Mouse (Mus musculus): Measurements from ENCODE around the gene Olfr1434. TPM values are rescaled to one million over a fixed set of nuclear protein-coding genes. Genes with fewer than 3 reads are reported as not detected.
"Not testable (repeated sequence)": the region's sequence is repeated elsewhere in the genome, so short reads cannot be mapped to it uniquely, and the experiment has no call there.

Olfr1434 gene
- not detected in 2 replicates for polyA plus RNA-seq (2015; fragmentation: Nextera tagmentation; extraction: Ambion mirVana)

GRCm38 (mm10) chr19:12279554-12279953 lies at the start of gene Olfr1434:
TSS of gene Olfr1434 (plus strand) at chr19:12279854.
- no peaks in the 10 kb centered on the region for H3K27me3 ChIP-seq (replicated peaks)
- no peak within 1 kb of the TSS for H3K27ac ChIP-seq
- no peak within 1 kb of the TSS for H3K9ac ChIP-seq
- H3K36me3 ChIP-seq (replicated peaks) = no peaks in the 10 kb centered on the region
- no peaks in the 10 kb centered on the region for H3K9me3 ChIP-seq
- no peak within 1 kb of the TSS for H3K4me3 ChIP-seq
- ATAC-seq (replicated peaks) = no peak
- H3K4me2 ChIP-seq = no peak within 1 kb of the TSS
- WGBS = 70% methylated on average over 2 of the region's 2 CpGs
- no peaks in the 10 kb centered on the region for H3K4me1 ChIP-seq

- H3K36me3 ChIP-seq (replicated peaks); H3K27ac ChIP-seq; H3K9me3 ChIP-seq; H3K4me2 ChIP-seq; H3K27me3 ChIP-seq (replicated peaks); H3K4me3 ChIP-seq; H3K4me1 ChIP-seq; ATAC-seq (replicated peaks); H3K9ac ChIP-seq: not testable (repeated sequence)
Observed at GRCm38 (mm10) chr19:12232496-12232895, 47.2 kb upstream of the Olfr1434 start, which contains the start of gene Olfr1432. TSS of gene Olfr1432 (minus strand) at chr19:12232596.

- no peaks in the 10 kb centered on the region for H3K36me3 ChIP-seq (replicated peaks)
- H3K4me3 ChIP-seq = no peak within 1 kb of the TSS
- no peak within 1 kb of the TSS for H3K4me2 ChIP-seq
- ATAC-seq (replicated peaks) = no peak
- no peaks in the 10 kb centered on the region for H3K4me1 ChIP-seq
- H3K27ac ChIP-seq = no peak within 1 kb of the TSS
- 81% methylated on average over 1 of the region's 1 CpGs for WGBS
- H3K27me3 ChIP-seq (replicated peaks) = no peaks in the 10 kb centered on the region
- no peak within 1 kb of the TSS for H3K9ac ChIP-seq
- no peaks in the 10 kb centered on the region for H3K9me3 ChIP-seq
Observed at GRCm38 (mm10) chr19:12241559-12241958, 38.1 kb upstream of the Olfr1434 start, which contains the start of gene Olfr262. TSS of gene Olfr262 (minus strand) at chr19:12241659.

- Histone ChIP-seq H3K4me2 (no peak within 1 kb of the TSS), H3K9me3 (no peaks in the 10 kb centered on the region), H3K4me1 (no peaks in the 10 kb centered on the region), H3K4me3 (no peak within 1 kb of the TSS), H3K9ac (no peak within 1 kb of the TSS), H3K27me3 (replicated peaks) (no peaks in the 10 kb centered on the region), H3K36me3 (replicated peaks) (no peaks in the 10 kb centered on the region), H3K27ac (no peak within 1 kb of the TSS)
- WGBS = 50% methylated on average over 1 of the region's 1 CpGs
- no peak for ATAC-seq (replicated peaks)
Observed at GRCm38 (mm10) chr19:12260732-12261131, 18.9 kb upstream of the Olfr1434 start, which contains the start of gene Olfr235. TSS of gene Olfr235 (plus strand) at chr19:12261032.

- no peak overlapping the region for H3K27ac ChIP-seq
- H3K9me3 ChIP-seq = no peaks in the 10 kb centered on the region
- H3K36me3 ChIP-seq (replicated peaks) = no peaks in the 10 kb centered on the region
- H3K9ac ChIP-seq = no peak overlapping the region
- no peak overlapping the region for H3K4me2 ChIP-seq
- no peaks in the 10 kb centered on the region for H3K27me3 ChIP-seq (replicated peaks)
- H3K4me1 ChIP-seq = no peaks in the 10 kb centered on the region
- no peak overlapping the region for H3K4me3 ChIP-seq
- no peak for ATAC-seq (replicated peaks)
Observed at GRCm38 (mm10) chr19:12292979-12293378, 13.3 kb downstream of the Olfr1434 start.

- H3K9ac ChIP-seq; H3K4me3 ChIP-seq; ATAC-seq (replicated peaks); H3K9me3 ChIP-seq; H3K4me2 ChIP-seq; H3K4me1 ChIP-seq; H3K36me3 ChIP-seq (replicated peaks); H3K27ac ChIP-seq; H3K27me3 ChIP-seq (replicated peaks): not testable (repeated sequence)
- 82% methylated on average over 1 of the region's 1 CpGs for WGBS
Observed at GRCm38 (mm10) chr19:12299030-12299429, 19.4 kb downstream of the Olfr1434 start, which contains the start of gene Olfr1436. TSS of gene Olfr1436 (minus strand) at chr19:12299130.

GRCm38 (mm10) chr19:12325001-12325400 lies 45.3 kb downstream of the Olfr1434 start, which contains the start of gene Olfr1437:
TSS of gene Olfr1437 (minus strand) at chr19:12325101.
- 83% methylated on average over 2 of the region's 2 CpGs for WGBS
- no peak within 1 kb of the TSS for H3K4me3 ChIP-seq

More at GRCm38 (mm10) chr19:12325001-12325400, 45.3 kb downstream of the Olfr1434 start, which contains the start of gene Olfr1437:
- Histone ChIP-seq H3K27me3 (replicated peaks) (no peaks in the 10 kb centered on the region), H3K36me3 (replicated peaks) (no peaks in the 10 kb centered on the region), H3K27ac (no peak within 1 kb of the TSS), H3K4me2 (no peak within 1 kb of the TSS), H3K9ac (no peak within 1 kb of the TSS), H3K9me3 (no peaks in the 10 kb centered on the region), H3K4me1 (no peaks in the 10 kb centered on the region)
- no peak for ATAC-seq (replicated peaks)

Other genes with a start within 250 kb of the Olfr1434 start
- not detected in 2 replicates for gene Olfr1423, start 238.5 kb upstream of the Olfr1434 start, polyA plus RNA-seq (2015; fragmentation: Nextera tagmentation; extraction: Ambion mirVana)
- gene Olfr1424, start 217.2 kb upstream of the Olfr1434 start, polyA plus RNA-seq (2015; fragmentation: Nextera tagmentation; extraction: Ambion mirVana) = not detected in 2 replicates
- gene Olfr1425, start 202.1 kb upstream of the Olfr1434 start, polyA plus RNA-seq (2015; fragmentation: Nextera tagmentation; extraction: Ambion mirVana) = not detected in 2 replicates
- gene Olfr1426, start 187.8 kb upstream of the Olfr1434 start, polyA plus RNA-seq (2015; fragmentation: Nextera tagmentation; extraction: Ambion mirVana) = not detected in 2 replicates
- gene Olfr1427, start 176.5 kb upstream of the Olfr1434 start, polyA plus RNA-seq (2015; fragmentation: Nextera tagmentation; extraction: Ambion mirVana) = not detected in 2 replicates
- gene Olfr1428, start 164.0 kb upstream of the Olfr1434 start, polyA plus RNA-seq (2015; fragmentation: Nextera tagmentation; extraction: Ambion mirVana) = not detected in 2 replicates
- not detected in 2 replicates for gene Olfr76, start 156.7 kb upstream of the Olfr1434 start, polyA plus RNA-seq (2015; fragmentation: Nextera tagmentation; extraction: Ambion mirVana)
- gene Olfr1555-ps1, start 109.7 kb upstream of the Olfr1434 start, polyA plus RNA-seq (2015; fragmentation: Nextera tagmentation; extraction: Ambion mirVana) = not detected in 2 replicates
- not detected in 2 replicates for gene Olfr1431, start 79.2 kb upstream of the Olfr1434 start, polyA plus RNA-seq (2015; fragmentation: Nextera tagmentation; extraction: Ambion mirVana)
- not detected in 2 replicates for gene Olfr1432, start 47.3 kb upstream of the Olfr1434 start, polyA plus RNA-seq (2015; fragmentation: Nextera tagmentation; extraction: Ambion mirVana)
- gene Olfr262, start 38.2 kb upstream of the Olfr1434 start, polyA plus RNA-seq (2015; fragmentation: Nextera tagmentation; extraction: Ambion mirVana) = not detected in 2 replicates
- not detected in 2 replicates for gene Olfr235, start 18.8 kb upstream of the Olfr1434 start, polyA plus RNA-seq (2015; fragmentation: Nextera tagmentation; extraction: Ambion mirVana)
- not detected in 2 replicates for gene Olfr1436, start 19.3 kb downstream of the Olfr1434 start, polyA plus RNA-seq (2015; fragmentation: Nextera tagmentation; extraction: Ambion mirVana)
- gene Olfr1437, start 45.2 kb downstream of the Olfr1434 start, polyA plus RNA-seq (2015; fragmentation: Nextera tagmentation; extraction: Ambion mirVana) = not detected in 2 replicates
- gene Olfr1438-ps1, start 56.1 kb downstream of the Olfr1434 start, polyA plus RNA-seq (2015; fragmentation: Nextera tagmentation; extraction: Ambion mirVana) = not detected in 2 replicates
- gene Olfr1440, start 107.4 kb downstream of the Olfr1434 start, polyA plus RNA-seq (2015; fragmentation: Nextera tagmentation; extraction: Ambion mirVana) = not detected in 2 replicates
- gene Olfr1441, start 137.6 kb downstream of the Olfr1434 start, polyA plus RNA-seq (2015; fragmentation: Nextera tagmentation; extraction: Ambion mirVana) = not detected in 2 replicates
- gene Pfpl, start 148.1 kb downstream of the Olfr1434 start, polyA plus RNA-seq (2015; fragmentation: Nextera tagmentation; extraction: Ambion mirVana) = not detected in 2 replicates
- gene Mpeg1, start 180.9 kb downstream of the Olfr1434 start, polyA plus RNA-seq (2015; fragmentation: Nextera tagmentation; extraction: Ambion mirVana) = 0.62 and 0.73 TPM in 2 replicates
- gene Dtx4, start 221.6 kb downstream of the Olfr1434 start, polyA plus RNA-seq (2015; fragmentation: Nextera tagmentation; extraction: Ambion mirVana) = 43.3 and 43.4 TPM in 2 replicates